Mouse (Mus musculus) ES-E14 (cell line): ENCODE results near the gene Adam8.

Source experiments
- CHD2 ChIP-seq: IDR thresholded peaks from 2 replicates; pipeline ENCODE4 v1.6.1; 2014; ENCODE audit warnings: mild to moderate bottlenecking, low read depth, low read length, inconsistent platforms
- MAFK ChIP-seq: IDR thresholded peaks from 2 replicates; pipeline ENCODE4 v1.6.1; 2014; ENCODE audit warnings: mild to moderate bottlenecking, low read depth, low read length, inconsistent platforms; ENCODE audit not compliant: insufficient read depth
- ZC3H11A ChIP-seq: IDR thresholded peaks from 2 replicates; pipeline ENCODE4 v1.6.1; 2012; ENCODE audit warnings: low read depth, mild to moderate bottlenecking, inconsistent platforms, low read length, borderline replicate concordance
- ZNF384 ChIP-seq: IDR thresholded peaks from 2 replicates; pipeline ENCODE4 v1.6.1; 2012; ENCODE audit warnings: low read depth, low read length, inconsistent platforms

DNA sequence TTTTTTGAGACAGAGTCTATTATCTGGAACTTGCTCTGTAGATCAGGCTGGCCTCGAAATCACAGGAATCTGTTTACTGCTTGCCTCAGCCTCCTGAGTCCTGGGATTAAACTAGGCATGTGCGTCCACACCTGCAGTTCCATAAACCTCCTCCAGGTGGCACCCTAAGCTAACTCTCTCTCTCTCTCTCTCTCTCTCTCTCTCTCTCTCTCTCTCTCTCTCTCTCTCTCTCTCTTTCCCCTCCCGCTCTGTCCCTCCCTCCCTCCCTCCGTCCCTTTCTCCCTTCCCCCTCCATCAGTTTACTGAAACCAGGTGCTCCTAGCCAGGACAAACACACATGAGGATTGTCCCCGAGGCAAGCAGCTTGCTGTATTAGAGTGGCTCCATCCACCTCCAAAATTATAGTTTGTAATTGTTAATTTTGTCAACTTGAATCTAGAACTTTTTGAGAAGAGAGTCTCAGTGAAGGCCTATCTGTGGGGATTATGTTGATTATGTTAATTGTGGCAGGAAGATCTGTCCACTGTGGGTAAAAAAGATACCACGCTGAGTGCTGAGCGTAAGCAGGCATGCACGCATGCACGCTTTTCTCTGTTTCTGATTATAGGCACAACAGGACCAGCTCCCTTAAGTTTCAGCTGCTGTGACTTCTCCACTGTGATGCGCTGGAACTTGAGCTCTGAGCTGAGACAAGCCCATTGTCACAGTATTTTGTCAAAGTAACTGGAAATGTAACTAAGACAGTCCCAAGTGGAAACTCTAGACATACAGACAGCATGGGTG is 22.8 kb downstream of the Adam8 start:
- TF ChIP-seq ZNF384 (no peak), ZC3H11A (peak; percentile 10; the same call in 1 of the 2 replicates), MAFK (no peak), CHD2 (no peak)
